ENCODE assay signal across 20 mouse cellular contexts in genomic region chr5:146386906-146387305, GRCm38 (mm10). TPM values are rescaled to one million over a fixed set of nuclear protein-coding genes. Genes with fewer than 3 reads are reported as not detected.
DNase-seq lines count a peak whose midpoint lies in the region; ATAC-seq and TF ChIP-seq lines count a peak whose summit lies in the region.
"Had no signal": no experiment of that assay in that cellular context is flagged by ENCODE, and none has a peak within 500 bp of the region (broad histone marks: within the 10 kb centered on the region; RNA-seq: fewer than 3 reads in every experiment).

No protein-coding gene starts in this region.

- H3K4me1 ChIP-seq in cerebellum, adult 2 months (ENCODE audit: control insufficient read depth, insufficient read depth, low read length): no peaks in the 10 kb centered on the region
- no peaks in the 10 kb centered on the region for H3K4me1 ChIP-seq in hindbrain, postnatal 0 days (ENCODE audit: insufficient read depth, low read length)
- H3K4me1 ChIP-seq in hindbrain, embryonic 12.5 days: peaks cover 13% of the 10 kb centered on the region
- H3K4me1 ChIP-seq in midbrain, embryonic 10.5 days: peaks cover 13% of the 10 kb centered on the region
- H3K4me1 ChIP-seq in midbrain, embryonic 15.5 days: peaks cover 8% of the 10 kb centered on the region
- H3K4me1 ChIP-seq: liver, embryonic 15.5 days had no signal

- no peaks in the 10 kb centered on the region for H3K9me3 ChIP-seq in hindbrain, postnatal 0 days (ENCODE audit: low read length)
- H3K9me3 ChIP-seq in hindbrain, embryonic 12.5 days (replicated peaks): 0 out of 2 replicates have a peak, but pooled peaks cover 4% of the 10 kb centered on the region
- peaks cover 10% of the 10 kb centered on the region for H3K9me3 ChIP-seq in midbrain, embryonic 10.5 days (replicated peaks)
- H3K9me3 ChIP-seq in midbrain, embryonic 15.5 days: no peaks in the 10 kb centered on the region
- H3K9me3 ChIP-seq: heart, embryonic 10.5 days; limb, embryonic 15.5 days had no signal

- no peak for TF ChIP-seq POLR2A in cerebellum, adult 2 months (IDR thresholded peaks at IDR 0.05; ENCODE audit: borderline replicate concordance, insufficient read depth, low read length)

- no peak for ATAC-seq in hindbrain, postnatal 0 days
- no peak for ATAC-seq in hindbrain, embryonic 12.5 days (ENCODE audit: low FRiP score)
- no peak for ATAC-seq in midbrain, embryonic 15.5 days (replicated peaks)
- ATAC-seq: lung, postnatal 0 days had no signal

- H3K9ac ChIP-seq in hindbrain, postnatal 0 days (replicated peaks; ENCODE audit: low read length): no peak overlapping the region
- no peak overlapping the region for H3K9ac ChIP-seq in hindbrain, embryonic 12.5 days
- H3K9ac ChIP-seq in midbrain, embryonic 15.5 days: no peak overlapping the region
- H3K9ac ChIP-seq: limb, embryonic 15.5 days; liver, embryonic 15.5 days had no signal

- no peak overlapping the region for H3K27ac ChIP-seq in cerebellum, adult 2 months (ENCODE audit: insufficient read depth, low read length)
- no peak overlapping the region for H3K27ac ChIP-seq in hindbrain, postnatal 0 days
- H3K27ac ChIP-seq in hindbrain, embryonic 12.5 days: no peak overlapping the region
- 0 out of 2 replicates have a peak overlapping the region, but pooled peaks have one; percentile 46 for H3K27ac ChIP-seq in midbrain, embryonic 10.5 days (replicated peaks)
- H3K27ac ChIP-seq in midbrain, embryonic 15.5 days: no peak overlapping the region
- H3K27ac ChIP-seq: heart, embryonic 10.5 days; limb, embryonic 15.5 days; liver, embryonic 15.5 days had no signal

- TF ChIP-seq CTCF in cerebellum, adult 2 months (IDR thresholded peaks at IDR 0.05; ENCODE audit: borderline replicate concordance, insufficient read depth, low read depth, low read length): no peak
- TF ChIP-seq CTCF in hindbrain, postnatal 0 days (IDR thresholded peaks at IDR 0.05; ENCODE audit: low read depth): peak; percentile 37

- H3K27me3 ChIP-seq in cerebellum, adult 2 months (ENCODE audit: control insufficient read depth, insufficient read depth, low read length): no peaks in the 10 kb centered on the region
- H3K27me3 ChIP-seq in hindbrain, postnatal 0 days (ENCODE audit: insufficient read depth, low read length): no peaks in the 10 kb centered on the region
- H3K27me3 ChIP-seq in hindbrain, embryonic 12.5 days: no peaks in the 10 kb centered on the region
- no peaks in the 10 kb centered on the region for H3K27me3 ChIP-seq in midbrain, embryonic 10.5 days (ENCODE audit: low read depth, poor library complexity, severe bottlenecking)
- H3K27me3 ChIP-seq in midbrain, embryonic 15.5 days (replicated peaks): no peaks in the 10 kb centered on the region
- H3K27me3 ChIP-seq: limb, embryonic 15.5 days had no signal

- peak overlapping the region; percentile 10 for H3K4me3 ChIP-seq in cerebellum, adult 2 months (replicated peaks; ENCODE audit: insufficient read depth, low read depth, low read length)
- H3K4me3 ChIP-seq in hindbrain, postnatal 0 days (ENCODE audit: low read length): no peak overlapping the region
- H3K4me3 ChIP-seq in hindbrain, embryonic 12.5 days: no peak overlapping the region
- H3K4me3 ChIP-seq in midbrain, embryonic 10.5 days: peak overlapping the region; percentile 82; the same call in 1 of the 2 replicates
- H3K4me3 ChIP-seq in midbrain, embryonic 15.5 days: no peak overlapping the region
- H3K4me3 ChIP-seq: heart, embryonic 10.5 days; liver, embryonic 15.5 days had no signal

- WGBS in cerebellum, adult 2 months: 94% methylated on average over 4 of the region's 4 CpGs
- 95% methylated on average over 4 of the region's 4 CpGs for WGBS in hindbrain, postnatal 0 days
- WGBS in hindbrain, embryonic 12.5 days: 87% methylated on average over 4 of the region's 4 CpGs
- WGBS in midbrain, embryonic 10.5 days: 87% methylated on average over 4 of the region's 4 CpGs
- 95% methylated on average over 4 of the region's 4 CpGs for WGBS in midbrain, embryonic 15.5 days

- H3K36me3 ChIP-seq in hindbrain, postnatal 0 days (ENCODE audit: insufficient read depth, low read length): no peaks in the 10 kb centered on the region
- H3K36me3 ChIP-seq in hindbrain, embryonic 12.5 days: peaks cover 7% of the 10 kb centered on the region; the same call in 1 of the 2 replicates
- H3K36me3 ChIP-seq in midbrain, embryonic 10.5 days: peaks cover 19% of the 10 kb centered on the region
- H3K36me3 ChIP-seq in midbrain, embryonic 15.5 days (replicated peaks): no peaks in the 10 kb centered on the region
- H3K36me3 ChIP-seq: limb, embryonic 15.5 days; liver, embryonic 15.5 days had no signal

- DNase-seq in cerebellum, adult 2 months: no peak
- no peak for DNase-seq in cerebellum, postnatal 25 days
- no peak for DNase-seq in hindbrain, postnatal 0 days (ENCODE audit: low spot score)
- DNase-seq in midbrain, embryonic 10.5 days (ENCODE audit: low spot score): no peak
- peak; percentile 54 for DNase-seq in R1 (ENCODE audit: low read depth, low spot score)
- no peak for DNase-seq in kidney, postnatal 10 days
- DNase-seq: adrenal gland, postnatal 25 days; cerebellum, adult 9-11 months; kidney, adult 8-10 months; kidney, postnatal 25 days; retina, postnatal 1 day; right cerebral cortex, postnatal 25 days; spleen, adult 18-20 months had no signal

- peak overlapping the region; percentile 61 for H3K4me2 ChIP-seq in hindbrain, postnatal 0 days (ENCODE audit: low read depth, low read length)
- no peak overlapping the region for H3K4me2 ChIP-seq in hindbrain, embryonic 12.5 days (replicated peaks)
- no peak overlapping the region for H3K4me2 ChIP-seq in midbrain, embryonic 15.5 days
- H3K4me2 ChIP-seq: limb, embryonic 15.5 days; liver, embryonic 15.5 days had no signal

RNA-seq across cellular contexts. Expression of gene Wasf3, which starts 2.1 kb away (rescaled TPM):
- 69.2 and 71.4 TPM in 2 replicates for polyA plus RNA-seq in cerebellum, adult 2 months (2012; rRNA removed)
- 38.6 and 39.8 TPM in 2 replicates for total RNA-seq in hindbrain, postnatal 0 days (2014; rRNA removed)
- polyA plus RNA-seq in hindbrain, postnatal 0 days (2015; fragmentation: Nextera tagmentation; extraction: Ambion mirVana): 15.7 and 17.0 TPM in 2 replicates
- polyA plus RNA-seq in hindbrain, embryonic 12.5 days (2016; fragmentation: Nextera tagmentation; extraction: Ambion mirVana): 10.0 TPM in 2 replicates
- 10.9 and 11.7 TPM in 2 replicates for polyA plus RNA-seq in midbrain, embryonic 10.5 days (2016; fragmentation: Nextera tagmentation; extraction: Ambion mirVana)
- 18.5 and 18.8 TPM in 2 replicates for polyA plus RNA-seq in midbrain, embryonic 15.5 days (2015; fragmentation: Nextera tagmentation; extraction: Ambion mirVana)
- total RNA-seq: hematopoietic stem cell, adult 5-6 weeks had no signal

Comparison
In these comparisons a context has a peak if more than half of its experiments do, and no peak if none do; other contexts are left out.
1. H3K4me3 ChIP-seq: peak in cerebellum, adult 2 months (single experiment) and midbrain, embryonic 10.5 days (single experiment); none in hindbrain, postnatal 0 days (single experiment), hindbrain, embryonic 12.5 days (single experiment) and midbrain, embryonic 15.5 days (single experiment).